Mouse (Mus musculus) G1E (cell line): ENCODE data around the gene Fstl4. TPM values are rescaled to one million over a fixed set of nuclear protein-coding genes. Genes with fewer than 3 reads are reported as not detected.

Experiments
- ATAC-seq: 2 replicates; pipeline ENCODE4 v1.8.0; 2016; ENCODE audit warnings: mild to moderate bottlenecking; ENCODE audit not compliant: insufficient number of reproducible peaks, poor library complexity, low FRiP score, severe bottlenecking; ENCODE audit errors: extremely low read depth
- DNase-seq: peaks from one replicate; pipeline ENCODE4 v3.0.0; 2012; ENCODE audit warnings: low spot score
- H3K27me3 ChIP-seq: 2 replicates; pipeline ENCODE4 v1.6.1; 2012; ENCODE audit warnings: mild to moderate bottlenecking, low read length, inconsistent platforms; ENCODE audit not compliant: insufficient read depth
- H3K36me3 ChIP-seq: replicated peaks from 2 replicates; pipeline ENCODE3; 2012; ENCODE audit warnings: mild to moderate bottlenecking, inconsistent platforms
- H3K4me1 ChIP-seq: 2 replicates; pipeline ENCODE4 v1.6.1; 2012; ENCODE audit warnings: low read depth, low read length, inconsistent platforms, mixed read lengths; ENCODE audit not compliant: insufficient read depth
- H3K4me3 ChIP-seq: 2 replicates; pipeline ENCODE4 v1.5.1; 2012; ENCODE audit warnings: low read depth, mild to moderate bottlenecking, inconsistent platforms, low read length, moderate library complexity, mixed read lengths
- H3K9me3 ChIP-seq: replicated peaks from 2 replicates; pipeline ENCODE4 v1.6.1; 2012; ENCODE audit warnings: inconsistent platforms
- CTCF ChIP-seq: IDR thresholded peaks from 2 replicates; pipeline ENCODE4 v1.5.1; 2012; ENCODE audit warnings: low read depth, low read length, inconsistent platforms, mixed read lengths
- GATA1 ChIP-seq: IDR thresholded peaks from 2 replicates; pipeline ENCODE4 v1.6.1; 2012; ENCODE audit warnings: borderline replicate concordance, low read length, inconsistent platforms, mixed read lengths
- GATA2 ChIP-seq: IDR thresholded peaks from 2 replicates; pipeline ENCODE4 v1.6.1; 2012; ENCODE audit warnings: low read depth, low read length, inconsistent platforms, borderline replicate concordance
- POLR2AphosphoS5 ChIP-seq: IDR thresholded peaks from 2 replicates; pipeline ENCODE4 v1.6.1; 2012; ENCODE audit warnings: low read depth, low read length, inconsistent platforms; ENCODE audit not compliant: insufficient replicate concordance
- TAL1 ChIP-seq: conservative IDR thresholded peaks from 2 replicates; pipeline ENCODE4 v1.6.1; 2012; ENCODE audit warnings: low read depth, low read length, inconsistent platforms, mixed read lengths
- polyA plus RNA-seq: library from polyadenylated mRNA; stranded (reverse); fragments of >175 nt; gene quantifications from 2 replicates; pipeline ENCODE4 v1.2.3, GENCODE M21; 2012
- total RNA-seq, 2 experiments: library from RNA; stranded (forward) in 1 of 2; stranded (reverse) in 1 of 2; fragments of 200-1000 nt in 1 of 2; fragments of >200 nt in 1 of 2; fragmentation: Nextera tagmentation in 1 of 2; gene quantifications; 2 replicates each; pipeline ENCODE4 v1.2.3; 2014 to 2017

The Fstl4 gene
- total and polyA plus RNA-seq, 3 experiments: 0.05 TPM; not detected in 2

DNA sequence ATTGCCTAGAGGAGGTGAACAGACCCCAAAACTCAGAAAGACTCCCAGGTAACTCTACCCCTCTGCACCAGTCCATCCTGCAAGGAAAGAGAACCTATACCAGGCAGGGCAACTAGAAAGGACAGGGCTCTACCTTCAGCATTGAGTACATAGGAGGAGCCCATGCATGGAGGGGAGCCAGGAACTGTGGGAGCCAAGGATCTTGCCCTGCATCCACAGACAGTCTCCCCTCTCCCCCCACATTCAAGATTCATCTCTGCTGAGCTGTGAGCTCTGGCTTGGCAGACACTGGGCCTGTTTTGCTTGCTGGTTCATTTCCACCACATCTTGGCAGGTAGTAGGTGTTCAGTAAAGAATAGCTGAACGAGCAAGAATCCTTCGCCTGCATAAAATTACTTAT is 360.4 kb downstream of the Fstl4 start:
- H3K4me3 ChIP-seq: no peak overlapping the region
- H3K27me3 ChIP-seq: no peaks in the 10 kb centered on the region
- no peaks in the 10 kb centered on the region for H3K9me3 ChIP-seq
- ATAC-seq: no peak
- no peak for TF ChIP-seq TAL1
- no peak for TF ChIP-seq POLR2AphosphoS5
- no peak for TF ChIP-seq GATA2
- TF ChIP-seq GATA1: no peak
- no peak for TF ChIP-seq CTCF
- no peak for DNase-seq
- H3K36me3 ChIP-seq: no peaks in the 10 kb centered on the region
- H3K4me1 ChIP-seq: no peaks in the 10 kb centered on the region

DNA sequence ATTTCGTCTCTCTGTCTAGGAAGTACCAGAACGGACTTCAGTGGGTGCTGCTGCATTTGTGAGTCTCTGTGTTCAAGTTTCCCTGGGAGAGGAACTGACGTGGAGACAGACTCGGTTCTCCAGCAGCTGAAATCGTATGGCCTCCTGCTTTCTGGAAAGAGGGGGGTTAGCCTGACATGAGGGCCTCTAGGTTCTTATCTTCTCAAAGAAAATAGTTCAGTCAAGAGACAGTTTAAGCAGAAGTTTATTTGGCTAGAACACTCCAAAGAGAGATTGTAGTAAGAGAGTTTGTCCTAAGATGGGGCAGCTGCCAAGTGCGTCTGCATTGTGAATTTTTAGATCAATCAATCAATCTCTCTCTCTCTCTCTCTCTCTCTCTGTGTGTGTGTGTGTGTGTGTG is 362.2 kb downstream of the Fstl4 start:
- no peaks in the 10 kb centered on the region for H3K4me1 ChIP-seq
- no peak overlapping the region for H3K4me3 ChIP-seq
- ATAC-seq (no peak), DNase-seq (no peak)
- TF ChIP-seq TAL1 (no peak), GATA1 (no peak), GATA2 (no peak), CTCF (no peak), POLR2AphosphoS5 (no peak)
- H3K9me3 ChIP-seq: no peaks in the 10 kb centered on the region
- no peaks in the 10 kb centered on the region for H3K27me3 ChIP-seq
- H3K36me3 ChIP-seq: no peaks in the 10 kb centered on the region

DNA sequence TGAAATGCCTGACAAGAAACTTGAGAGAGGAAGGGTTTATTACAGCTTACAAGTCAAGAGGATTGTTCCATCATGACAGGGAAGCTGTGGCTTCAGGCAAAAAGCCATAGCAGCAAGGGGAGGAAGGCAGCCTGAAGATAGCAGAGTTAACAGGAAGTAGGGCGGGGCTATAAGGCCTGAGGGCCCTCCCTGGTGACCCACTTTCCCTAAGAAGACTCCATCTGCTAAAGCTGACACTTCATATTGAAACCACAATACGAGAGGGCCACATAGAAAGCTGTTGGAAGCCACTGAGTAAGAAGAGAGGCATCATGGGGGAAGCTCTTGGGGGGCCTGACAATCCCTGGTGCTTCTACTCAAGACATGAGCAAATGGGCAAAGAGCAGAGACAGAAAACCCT is 364.2 kb downstream of the Fstl4 start:
- H3K36me3 ChIP-seq: no peaks in the 10 kb centered on the region
- no peaks in the 10 kb centered on the region for H3K27me3 ChIP-seq
- no peaks in the 10 kb centered on the region for H3K4me1 ChIP-seq
- TF ChIP-seq GATA1: no peak
- TF ChIP-seq GATA2: no peak
- TF ChIP-seq POLR2AphosphoS5: no peak
- no peak for TF ChIP-seq CTCF
- no peak for TF ChIP-seq TAL1
- DNase-seq (no peak), ATAC-seq (no peak)
- H3K4me3 ChIP-seq: no peak overlapping the region
- no peaks in the 10 kb centered on the region for H3K9me3 ChIP-seq

DNA sequence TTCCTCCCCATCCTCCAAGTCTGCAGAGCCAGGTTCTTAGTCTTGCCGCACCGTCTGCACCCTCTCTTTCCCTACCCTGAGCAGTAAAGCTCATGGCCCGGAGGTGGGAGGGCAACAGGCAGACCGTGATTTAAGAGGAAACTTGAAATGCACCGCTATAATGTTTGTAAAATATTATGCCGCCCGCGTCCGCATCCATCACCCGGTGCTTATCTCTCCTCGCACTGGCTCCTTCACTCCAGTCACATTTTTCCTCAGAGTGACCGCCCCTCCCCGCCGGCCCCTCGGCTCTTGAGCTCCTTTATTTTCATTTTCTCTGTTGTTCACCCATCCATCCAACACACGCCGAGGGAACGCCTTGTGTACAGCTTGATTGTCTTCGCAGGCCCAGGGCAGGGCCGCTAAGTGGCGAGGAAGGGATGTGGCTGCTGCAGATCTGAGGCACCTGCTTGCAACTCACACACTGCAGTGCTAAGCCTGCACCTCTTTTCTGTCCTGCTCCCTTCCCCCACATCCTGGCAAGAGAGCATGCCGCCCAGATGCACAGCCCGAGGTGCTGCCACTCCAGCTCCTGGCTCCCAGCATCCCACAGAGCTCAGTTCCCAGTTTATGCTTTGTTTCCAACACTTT is 368.1 kb downstream of the Fstl4 start:
- Histone ChIP-seq H3K4me3 (no peak overlapping the region), H3K4me1 (no peaks in the 10 kb centered on the region), H3K36me3 (no peaks in the 10 kb centered on the region), H3K9me3 (no peaks in the 10 kb centered on the region), H3K27me3 (peaks cover 2% of the 10 kb centered on the region; the same call in 1 of the 2 replicates)
- no peak for DNase-seq
- TF ChIP-seq GATA1 (no peak), GATA2 (no peak), POLR2AphosphoS5 (no peak), CTCF (no peak), TAL1 (no peak)
- ATAC-seq: no peak

DNA sequence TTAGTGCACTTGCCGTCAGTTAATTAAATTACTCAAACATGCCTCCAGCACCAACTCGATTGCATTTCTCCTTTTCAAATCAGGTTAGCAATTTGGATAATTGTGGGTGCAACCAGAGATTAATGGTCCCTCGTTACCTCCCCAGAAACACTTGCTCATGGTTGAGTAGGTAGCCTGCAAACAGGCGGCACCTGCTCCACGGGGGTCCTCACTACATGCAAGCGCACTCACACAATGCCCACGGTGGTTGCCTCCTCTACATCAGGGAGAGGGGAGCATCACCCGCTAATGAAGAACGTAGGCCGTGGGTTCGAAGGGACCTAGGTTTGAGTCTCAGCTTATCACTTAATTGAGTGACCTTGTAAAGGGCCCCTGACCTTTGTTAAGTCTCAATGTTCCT is 371.9 kb downstream of the Fstl4 start:
- DNase-seq: no peak

DNA sequence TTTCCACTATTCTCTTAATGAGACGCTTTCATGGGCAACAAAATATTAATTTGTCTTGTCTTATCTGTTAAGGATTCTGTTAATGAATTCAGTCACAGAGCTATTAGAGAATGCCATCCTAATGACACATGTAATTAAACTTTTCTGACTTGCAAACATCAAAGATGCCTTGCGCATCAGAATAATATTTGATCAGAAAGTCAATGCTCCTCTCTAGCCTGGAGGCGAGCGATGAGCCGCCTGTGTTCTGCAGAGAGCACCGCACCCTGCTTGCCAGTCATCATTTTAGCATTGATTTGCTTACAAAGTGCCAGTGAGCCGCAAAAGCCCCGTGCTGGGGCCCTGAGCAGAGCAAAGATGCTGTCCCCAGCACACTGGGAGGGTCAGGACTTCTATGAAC is 372.9 kb downstream of the Fstl4 start:
- Histone ChIP-seq H3K4me3 (no peak overlapping the region), H3K36me3 (no peaks in the 10 kb centered on the region), H3K27me3 (peaks cover 4% of the 10 kb centered on the region; the same call in 1 of the 2 replicates)

More for the DNA sequence above, 371.9 kb downstream of the Fstl4 start:
- TF ChIP-seq POLR2AphosphoS5 (no peak), GATA2 (no peak), TAL1 (no peak), GATA1 (no peak), CTCF (no peak)
- no peak overlapping the region for H3K4me3 ChIP-seq
- ATAC-seq: no peak
- no peaks in the 10 kb centered on the region for H3K9me3 ChIP-seq
- no peaks in the 10 kb centered on the region for H3K36me3 ChIP-seq
- peaks cover 4% of the 10 kb centered on the region; the same call in 1 of the 2 replicates for H3K27me3 ChIP-seq
- no peaks in the 10 kb centered on the region for H3K4me1 ChIP-seq

More for the DNA sequence above, 372.9 kb downstream of the Fstl4 start:
- no peak for TF ChIP-seq TAL1
- no peak for TF ChIP-seq GATA1
- no peak for TF ChIP-seq GATA2
- TF ChIP-seq POLR2AphosphoS5: no peak
- TF ChIP-seq CTCF: no peak
- DNase-seq (no peak), ATAC-seq (no peak)
- Histone ChIP-seq H3K4me1 (no peaks in the 10 kb centered on the region), H3K9me3 (no peaks in the 10 kb centered on the region)
